Mouse (Mus musculus): ENCODE results near the gene Drc1.

Drc1 gene

GRCm38 (mm10) chr5:30285944-30286799 lies 5.0 kb downstream of the Drc1 start:
- DNase-seq (ENCODE audit: extremely low spot score, low read depth, low spot score): no peak

GRCm38 (mm10) chr5:30287106-30287882 lies 6.1 kb downstream of the Drc1 start:
- DNase-seq (ENCODE audit: extremely low spot score, low read depth, low spot score): no peak

- DNase-seq (ENCODE audit: extremely low spot score, low read depth, low spot score): no peak
Measured at GRCm38 (mm10) chr5:30340815-30341214, 59.6 kb downstream of the Drc1 start.

- no peak for DNase-seq (ENCODE audit: extremely low spot score, low read depth, low spot score)
Measured at GRCm38 (mm10) chr5:30341601-30342365, 60.6 kb downstream of the Drc1 start.

GRCm38 (mm10) chr5:30342601-30343015 lies 61.4 kb downstream of the Drc1 start:
- no peak for DNase-seq (ENCODE audit: extremely low spot score, low read depth, low spot score)

GRCm38 (mm10) chr5:30343107-30343506 lies 61.9 kb downstream of the Drc1 start:
- DNase-seq (ENCODE audit: extremely low spot score, low read depth, low spot score): peak; percentile 41

GRCm38 (mm10) chr5:30343886-30344285 lies 62.7 kb downstream of the Drc1 start:
- DNase-seq (ENCODE audit: extremely low spot score, low read depth, low spot score): no peak

GRCm38 (mm10) chr5:30353605-30354004 lies 72.4 kb downstream of the Drc1 start:
- no peak for DNase-seq (ENCODE audit: extremely low spot score, low read depth, low spot score)

GRCm38 (mm10) chr5:30355114-30355513 lies 73.9 kb downstream of the Drc1 start:
- no peak for DNase-seq (ENCODE audit: extremely low spot score, low read depth, low spot score)

- DNase-seq (ENCODE audit: extremely low spot score, low read depth, low spot score): no peak
Measured at GRCm38 (mm10) chr5:30355559-30356159, 74.5 kb downstream of the Drc1 start.

- DNase-seq (ENCODE audit: extremely low spot score, low read depth, low spot score): no peak
Measured at GRCm38 (mm10) chr5:30356647-30357046, 75.5 kb downstream of the Drc1 start.

GRCm38 (mm10) chr5:30358436-30359099 lies 77.4 kb downstream of the Drc1 start:
- no peak for DNase-seq (ENCODE audit: extremely low spot score, low read depth, low spot score)

- DNase-seq (ENCODE audit: extremely low spot score, low read depth, low spot score): no peak
Measured at GRCm38 (mm10) chr5:30367405-30367804, 86.2 kb downstream of the Drc1 start.

- DNase-seq (ENCODE audit: extremely low spot score, low read depth, low spot score): no peak
Measured at GRCm38 (mm10) chr5:30369426-30369825, 88.2 kb downstream of the Drc1 start.

- DNase-seq (ENCODE audit: extremely low spot score, low read depth, low spot score): no peak
Measured at GRCm38 (mm10) chr5:30382876-30383275, 101.7 kb downstream of the Drc1 start.

GRCm38 (mm10) chr5:30387726-30388125 lies 106.5 kb downstream of the Drc1 start:
- DNase-seq (ENCODE audit: extremely low spot score, low read depth, low spot score): no peak

- no peak for DNase-seq (ENCODE audit: extremely low spot score, low read depth, low spot score)
Measured at GRCm38 (mm10) chr5:30389836-30390235, 108.6 kb downstream of the Drc1 start.

GRCm38 (mm10) chr5:30391473-30391872 lies 110.3 kb downstream of the Drc1 start:
- DNase-seq (ENCODE audit: extremely low spot score, low read depth, low spot score): peak; percentile 52

GRCm38 (mm10) chr5:30400521-30400920 lies 119.3 kb downstream of the Drc1 start:
- DNase-seq (ENCODE audit: extremely low spot score, low read depth, low spot score): no peak

- no peak for DNase-seq (ENCODE audit: extremely low spot score, low read depth, low spot score)
Measured at GRCm38 (mm10) chr5:30401165-30401564, 120.0 kb downstream of the Drc1 start.

Measured in hindlimb bud, embryonic 11.5 days (tissue).